Mouse (Mus musculus) cerebellum, adult 2 months (tissue): Measurements from ENCODE around the gene Ckap4.

Source experiments
- CTCF ChIP-seq: fragments of 200-500 bp; IDR thresholded peaks from 2 replicates; pipeline ENCODE4 v1.5.1; 2011; ENCODE audit warnings: low read depth, mild to moderate bottlenecking, control low read depth, low read length, moderate library complexity, borderline replicate concordance; ENCODE audit not compliant: insufficient read depth
- POLR2A ChIP-seq: fragments of 200-500 bp; IDR thresholded peaks from 2 replicates; pipeline ENCODE4 v1.6.1; 2011; ENCODE audit warnings: low read length, control low read depth, borderline replicate concordance; ENCODE audit not compliant: insufficient read depth

DNA sequence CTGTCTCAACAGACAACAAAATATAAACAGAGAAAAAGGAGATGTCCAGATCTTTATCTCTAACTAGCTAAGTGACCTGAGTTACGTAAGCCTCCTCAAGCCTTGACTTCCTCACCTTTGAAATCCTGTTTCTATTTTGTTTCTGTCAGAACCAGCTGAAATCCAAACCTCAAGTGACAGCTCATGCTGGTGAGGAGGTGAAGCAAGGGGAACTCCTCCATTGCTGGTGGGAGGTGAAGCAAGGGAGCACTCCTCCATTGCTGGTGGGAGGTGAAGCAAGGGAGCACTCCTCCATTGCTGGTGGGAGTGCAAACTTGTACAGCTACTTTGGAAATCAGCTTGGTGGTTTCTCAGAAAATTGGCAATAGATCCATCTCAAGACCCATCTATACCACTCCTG is 25.3 kb downstream of the Ckap4 start:
- TF ChIP-seq POLR2A = no peak
- TF ChIP-seq CTCF = no peak
